Mouse (Mus musculus) bone marrow macrophage, adult 2 months (primary cell): Measurements from ENCODE around the gene Cacna1b.

ENCODE experiments used
- CTCF ChIP-seq: IDR thresholded peaks from 2 replicates; pipeline ENCODE4 v1.5.1; 2012; ENCODE audit warnings: low read depth, mild to moderate bottlenecking, low read length, moderate library complexity
- POLR2A ChIP-seq: IDR thresholded peaks from 2 replicates; pipeline ENCODE4 v1.6.1; 2012; ENCODE audit warnings: mild to moderate bottlenecking, low read depth, low read length, borderline replicate concordance

GRCm38 (mm10) chr2:24674432-24675006 lies 88.4 kb downstream of the Cacna1b start:
- TF ChIP-seq POLR2A, result no peak
- no peak for TF ChIP-seq CTCF
